Mouse (Mus musculus): ENCODE measurements around the gene Tspear.
"Not testable (repeated sequence)": the region's sequence is repeated elsewhere in the genome, so short reads cannot be mapped to it uniquely, and the experiment has no call there.

The Tspear gene

GRCm38 (mm10) chr10:77711157-77711556 lies 24.8 kb downstream of the Tspear start, which contains the start of gene Gm10024:
Gm10024 (plus strand) TSS chr10:77711457.
- DNase-seq (ENCODE audit: low read depth, low spot score): not testable (repeated sequence)

- no peak for DNase-seq (ENCODE audit: low read depth, low spot score)
Measured at GRCm38 (mm10) chr10:77713734-77714133, 27.4 kb downstream of the Tspear start.

GRCm38 (mm10) chr10:77715507-77715906 lies 29.1 kb downstream of the Tspear start, which contains the start of gene Gm10142:
Gm10142 (plus strand) TSS chr10:77715807.
- DNase-seq (ENCODE audit: low read depth, low spot score): no peak

- not testable (repeated sequence) for DNase-seq (ENCODE audit: low read depth, low spot score)
Measured at GRCm38 (mm10) chr10:77720299-77720698, 33.9 kb downstream of the Tspear start, which contains the start of gene Krtap12-1. Krtap12-1 (plus strand) TSS chr10:77720599.

- DNase-seq (ENCODE audit: low read depth, low spot score): no peak
Measured at GRCm38 (mm10) chr10:77724855-77725254, 38.5 kb downstream of the Tspear start.

GRCm38 (mm10) chr10:77726186-77726585 lies 39.8 kb downstream of the Tspear start, which contains the start of gene Gm10100:
Gm10100 (plus strand) TSS chr10:77726486.
- DNase-seq (ENCODE audit: low read depth, low spot score): no peak

- DNase-seq (ENCODE audit: low read depth, low spot score): no peak
Measured at GRCm38 (mm10) chr10:77728280-77728679, 41.9 kb downstream of the Tspear start.

GRCm38 (mm10) chr10:77729241-77729640 lies 42.9 kb downstream of the Tspear start:
- no peak for DNase-seq (ENCODE audit: low read depth, low spot score)

GRCm38 (mm10) chr10:77735928-77736327 lies 49.6 kb downstream of the Tspear start:
- DNase-seq (ENCODE audit: low read depth, low spot score): no peak

GRCm38 (mm10) chr10:77738929-77739328 lies 52.6 kb downstream of the Tspear start:
- no peak for DNase-seq (ENCODE audit: low read depth, low spot score)

- not testable (repeated sequence) for DNase-seq (ENCODE audit: low read depth, low spot score)
Measured at GRCm38 (mm10) chr10:77741924-77742688, 55.7 kb downstream of the Tspear start, which contains the start of gene Gm18596. Gm18596 (minus strand) TSS chr10:77742638.

- DNase-seq (ENCODE audit: low read depth, low spot score): not testable (repeated sequence)
Measured at GRCm38 (mm10) chr10:77750686-77751085, 64.3 kb downstream of the Tspear start.

GRCm38 (mm10) chr10:77751254-77751653 lies 64.9 kb downstream of the Tspear start, which contains the start of gene Gm9736:
Gm9736 (minus strand) TSS chr10:77751354.
- DNase-seq (ENCODE audit: low read depth, low spot score): not testable (repeated sequence)

GRCm38 (mm10) chr10:77752312-77752711 lies 65.9 kb downstream of the Tspear start:
- DNase-seq (ENCODE audit: low read depth, low spot score): not testable (repeated sequence)

GRCm38 (mm10) chr10:77753448-77753847 lies 67.1 kb downstream of the Tspear start:
- no peak for DNase-seq (ENCODE audit: low read depth, low spot score)

- not testable (repeated sequence) for DNase-seq (ENCODE audit: low read depth, low spot score)
Measured at GRCm38 (mm10) chr10:77759582-77759981, 73.2 kb downstream of the Tspear start, which contains the start of gene Gm3233. Gm3233 (minus strand) TSS chr10:77759682.

GRCm38 (mm10) chr10:77769727-77770126 lies 83.4 kb downstream of the Tspear start:
- no peak for DNase-seq (ENCODE audit: low read depth, low spot score)

- DNase-seq (ENCODE audit: low read depth, low spot score): not testable (repeated sequence)
Measured at GRCm38 (mm10) chr10:77771225-77771624, 84.9 kb downstream of the Tspear start, which contains the start of gene Gm3238. Gm3238 (minus strand) TSS chr10:77771325.

- not testable (repeated sequence) for DNase-seq (ENCODE audit: low read depth, low spot score)
Measured at GRCm38 (mm10) chr10:77772142-77772541, 85.8 kb downstream of the Tspear start.

- DNase-seq (ENCODE audit: low read depth, low spot score): not testable (repeated sequence)
Measured at GRCm38 (mm10) chr10:77776844-77777243, 90.5 kb downstream of the Tspear start, which contains the start of gene Gm7138. Gm7138 (minus strand) TSS chr10:77776944.

GRCm38 (mm10) chr10:77782442-77782841 lies 96.1 kb downstream of the Tspear start, which contains the start of gene Gm3250:
Gm3250 (minus strand) TSS chr10:77782542.
- not testable (repeated sequence) for DNase-seq (ENCODE audit: low read depth, low spot score)

GRCm38 (mm10) chr10:77783396-77783795 lies 97.0 kb downstream of the Tspear start:
- DNase-seq (ENCODE audit: low read depth, low spot score): not testable (repeated sequence)

All from retina, postnatal 7 days (tissue).